14 mouse cellular contexts compared by ENCODE assay signal in the genomic region with DNA sequence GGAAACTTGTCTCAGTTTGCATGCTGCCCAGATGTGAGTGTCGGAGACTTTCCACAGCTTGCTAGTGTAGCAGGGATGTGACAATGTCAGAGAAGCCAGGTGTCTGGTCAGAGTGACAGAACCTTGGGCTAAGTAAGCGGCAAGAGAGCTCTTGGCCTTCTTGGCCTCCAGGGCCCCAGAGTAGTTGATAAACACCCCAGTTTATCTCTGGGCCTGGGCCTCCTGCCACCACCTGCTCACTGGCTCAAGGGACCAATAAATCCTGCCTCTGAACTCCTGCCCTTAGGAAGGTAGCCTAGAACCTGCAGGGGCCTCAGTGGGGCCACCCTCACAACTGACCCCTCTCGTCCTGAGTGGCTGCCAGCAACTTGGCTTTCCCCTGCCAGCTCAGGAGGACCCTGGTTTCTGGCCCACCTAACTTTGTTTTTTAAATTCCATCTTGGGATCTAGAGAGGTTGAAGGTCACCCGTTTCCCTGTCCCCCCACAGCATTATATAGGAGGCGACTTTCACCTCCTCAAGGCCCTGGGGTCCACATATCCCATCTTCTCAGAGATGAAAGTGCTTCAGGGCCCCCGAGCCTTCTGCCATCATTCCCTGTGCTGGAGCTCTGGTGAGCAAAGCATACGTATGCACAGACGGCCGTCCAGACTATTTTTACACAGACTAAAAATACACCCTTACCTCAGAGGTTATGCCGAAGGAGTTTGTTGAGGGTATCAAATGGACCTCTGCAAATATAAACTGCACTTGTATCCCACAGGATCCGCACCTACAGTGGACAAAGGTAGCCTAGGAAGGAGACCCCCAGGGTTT.
A peak's percentile ranks its signal among the peaks of the same experiment; 100 is the strongest.
DNase-seq lines count a peak whose midpoint lies in the region; ATAC-seq lines count a peak whose summit lies in the region.
"Had no signal": no experiment of that assay in that cellular context is flagged by ENCODE, and none has a peak within 500 bp of the region (broad histone marks: within the 10 kb centered on the region; RNA-seq: fewer than 3 reads in every experiment).

No protein-coding gene starts in this region.

- no peaks in the 10 kb centered on the region for H3K36me3 ChIP-seq in forebrain, embryonic 10.5 days (replicated peaks)
- no peaks in the 10 kb centered on the region for H3K36me3 ChIP-seq in forebrain, embryonic 11.5 days (ENCODE audit: control insufficient read depth, insufficient read depth, low read length)
- H3K36me3 ChIP-seq in midbrain, embryonic 10.5 days: no peaks in the 10 kb centered on the region
- H3K36me3 ChIP-seq: neural tube, embryonic 15.5 days had no signal

- H3K27ac ChIP-seq in forebrain, embryonic 10.5 days: peak overlapping the region; percentile 8; the same call in 1 of the 2 replicates
- no peak overlapping the region for H3K27ac ChIP-seq in forebrain, embryonic 11.5 days (ENCODE audit: low read depth, low read length)
- no peak overlapping the region for H3K27ac ChIP-seq in midbrain, embryonic 10.5 days (replicated peaks)
- H3K27ac ChIP-seq: liver, embryonic 14.5 days; neural tube, embryonic 15.5 days had no signal

- no peaks in the 10 kb centered on the region for H3K9me3 ChIP-seq in forebrain, embryonic 10.5 days
- no peaks in the 10 kb centered on the region for H3K9me3 ChIP-seq in forebrain, embryonic 11.5 days (ENCODE audit: control insufficient read depth, low read length)
- H3K9me3 ChIP-seq in midbrain, embryonic 10.5 days (replicated peaks): no peaks in the 10 kb centered on the region
- H3K9me3 ChIP-seq: neural tube, embryonic 15.5 days had no signal

- intact Hi-C loops in heart, postnatal 14 days (cut with DNase I): no loop called here

- 91% methylated on average over 11 of the region's 11 CpGs for WGBS in forebrain, embryonic 10.5 days
- WGBS in forebrain, embryonic 11.5 days: 90% methylated on average over 11 of the region's 11 CpGs
- WGBS in midbrain, embryonic 10.5 days: 87% methylated on average over 11 of the region's 11 CpGs

- no peak overlapping the region for H3K4me3 ChIP-seq in forebrain, embryonic 10.5 days
- H3K4me3 ChIP-seq in forebrain, embryonic 11.5 days (ENCODE audit: low read depth, low read length): no peak overlapping the region
- no peak overlapping the region for H3K4me3 ChIP-seq in midbrain, embryonic 10.5 days
- H3K4me3 ChIP-seq: neural tube, embryonic 15.5 days had no signal

- H3K27me3 ChIP-seq in forebrain, embryonic 10.5 days (ENCODE audit: poor library complexity, severe bottlenecking): no peaks in the 10 kb centered on the region
- H3K27me3 ChIP-seq in forebrain, embryonic 11.5 days (ENCODE audit: control insufficient read depth, insufficient read depth, low read length): no peaks in the 10 kb centered on the region
- no peaks in the 10 kb centered on the region for H3K27me3 ChIP-seq in midbrain, embryonic 10.5 days (ENCODE audit: low read depth, poor library complexity, severe bottlenecking)
- H3K27me3 ChIP-seq: neural tube, embryonic 15.5 days had no signal

- ATAC-seq in forebrain, embryonic 11.5 days (replicated peaks; ENCODE audit: low FRiP score): no peak
- ATAC-seq in activated CD4-positive, CD25-positive, alpha-beta regulatory T cell, adult 4 months: no peak
- ATAC-seq: forebrain, postnatal 0 days; inflammation-experienced regulatory T-cells, adult 6 months had no signal

- no peak for DNase-seq in forebrain, embryonic 10.5 days (ENCODE audit: extremely low spot score, low spot score)
- no peak for DNase-seq in forebrain, embryonic 11.5 days (ENCODE audit: low spot score)
- DNase-seq in urinary bladder, adult 2 months (ENCODE audit: low spot score): peak; percentile 11
- no peak for DNase-seq in urinary bladder, postnatal 36 days (ENCODE audit: low spot score in 2 of 2)
- peak; percentile 42 to 43 for DNase-seq in heart, postnatal 14 days
- no peak for DNase-seq in midbrain, embryonic 10.5 days (ENCODE audit: low spot score)
- DNase-seq in left cerebral cortex, adult 9 months (ENCODE audit: low spot score in 2 of 2): no peak
- DNase-seq: forebrain, postnatal 0 days; kidney, postnatal 36 days; right cerebral cortex, postnatal 14 days had no signal

- H3K9ac ChIP-seq in forebrain, embryonic 11.5 days (ENCODE audit: low read length): no peak overlapping the region
- H3K9ac ChIP-seq: forebrain, postnatal 0 days; liver, embryonic 14.5 days; neural tube, embryonic 15.5 days had no signal

- no peak overlapping the region for H3K4me2 ChIP-seq in forebrain, embryonic 11.5 days (ENCODE audit: low read depth, low read length, severe bottlenecking)
- H3K4me2 ChIP-seq: neural tube, embryonic 15.5 days had no signal

- peaks cover 18% of the 10 kb centered on the region for H3K4me1 ChIP-seq in forebrain, embryonic 10.5 days
- H3K4me1 ChIP-seq in forebrain, embryonic 11.5 days (replicated peaks; ENCODE audit: control insufficient read depth, insufficient read depth, low read length): no peaks in the 10 kb centered on the region
- peaks cover 16% of the 10 kb centered on the region for H3K4me1 ChIP-seq in midbrain, embryonic 10.5 days

Comparison
In these comparisons a context has a peak if more than half of its experiments do, and no peak if none do; other contexts are left out.
1. DNase-seq: peak in urinary bladder, adult 2 months (single experiment) and heart, postnatal 14 days (2 of 2); none in forebrain, embryonic 10.5 days (single experiment), forebrain, embryonic 11.5 days (single experiment), urinary bladder, postnatal 36 days (0 of 2), midbrain, embryonic 10.5 days (single experiment) and left cerebral cortex, adult 9 months (0 of 2).